Mouse (Mus musculus): Measurements from ENCODE around the gene Nup93. TPM values are rescaled to one million over a fixed set of nuclear protein-coding genes. Genes with fewer than 3 reads are reported as not detected.

The Nup93 gene
- polyA plus RNA-seq, 1 experiment, result 58.7 TPM

- no peak within 1 kb of the TSS for H3K4me3 ChIP-seq (ENCODE audit: insufficient read depth, poor library complexity, severe bottlenecking)
- no peak for TF ChIP-seq MYOD1 (IDR thresholded peaks at IDR 0.05; ENCODE audit: control insufficient read depth, insufficient read length, low read depth)
Measured at GRCm38 (mm10) chr8:94328932-94329728, 114.8 kb downstream of the Nup93 start, which contains the start of gene Slc12a3. Gene Slc12a3, plus strand, starts transcription at chr8:94329201.

GRCm38 (mm10) chr8:94330733-94331132, 116.4 kb downstream of the Nup93 start:
- Histone ChIP-seq H3K36me3 (ENCODE audit: control insufficient read depth, insufficient read depth) (no peaks in the 10 kb centered on the region), H3K27me3 (ENCODE audit: control insufficient read depth, insufficient read depth, insufficient read length) (peaks cover 10% of the 10 kb centered on the region)
- TF ChIP-seq CTCF (IDR thresholded peaks at IDR 0.05; ENCODE audit: control insufficient read depth, insufficient read depth, insufficient read length) (peak; percentile 41), MYOG (IDR thresholded peaks at IDR 0.05; ENCODE audit: control insufficient read depth, extremely low read depth, insufficient read length) (no peak)

More at GRCm38 (mm10) chr8:94328932-94329728, 114.8 kb downstream of the Nup93 start, which contains the start of gene Slc12a3:
- no peaks in the 10 kb centered on the region for H3K36me3 ChIP-seq (ENCODE audit: control insufficient read depth, insufficient read depth)
- H3K27me3 ChIP-seq (ENCODE audit: control insufficient read depth, insufficient read depth, insufficient read length), result peaks cover 10% of the 10 kb centered on the region
- H3K79me2 ChIP-seq (ENCODE audit: control insufficient read depth, insufficient read depth), result no peaks in the 10 kb centered on the region
- no peak within 1 kb of the TSS for H3ac ChIP-seq (ENCODE audit: control insufficient read depth, insufficient read length, low read depth)
- H3K79me3 ChIP-seq (ENCODE audit: low read depth), result no peaks in the 10 kb centered on the region

GRCm38 (mm10) chr8:94333345-94333744, 119.0 kb downstream of the Nup93 start:
- TF ChIP-seq MYOG (IDR thresholded peaks at IDR 0.05; ENCODE audit: control insufficient read depth, extremely low read depth, insufficient read length) (no peak), CEBPB (IDR thresholded peaks at IDR 0.05; ENCODE audit: low read depth) (no peak), CTCF (IDR thresholded peaks at IDR 0.05; ENCODE audit: control insufficient read depth, insufficient read depth, insufficient read length) (peak; percentile 56), MYOD1 (IDR thresholded peaks at IDR 0.05; ENCODE audit: control insufficient read depth, insufficient read length, low read depth) (no peak)
- no peaks in the 10 kb centered on the region for H3K79me3 ChIP-seq (ENCODE audit: low read depth)
- H3ac ChIP-seq (ENCODE audit: control insufficient read depth, insufficient read length, low read depth), result no peak overlapping the region
- no peaks in the 10 kb centered on the region for H3K36me3 ChIP-seq (ENCODE audit: control insufficient read depth, insufficient read depth)
- H3K79me2 ChIP-seq (ENCODE audit: control insufficient read depth, insufficient read depth), result no peaks in the 10 kb centered on the region
- peaks cover 19% of the 10 kb centered on the region for H3K27me3 ChIP-seq (ENCODE audit: control insufficient read depth, insufficient read depth, insufficient read length)
- H3K4me3 ChIP-seq (ENCODE audit: insufficient read depth, poor library complexity, severe bottlenecking), result no peak overlapping the region

More at GRCm38 (mm10) chr8:94330733-94331132, 116.4 kb downstream of the Nup93 start:
- H3K4me3 ChIP-seq (ENCODE audit: insufficient read depth, poor library complexity, severe bottlenecking), result no peak overlapping the region
- no peaks in the 10 kb centered on the region for H3K79me2 ChIP-seq (ENCODE audit: control insufficient read depth, insufficient read depth)
- H3K79me3 ChIP-seq (ENCODE audit: low read depth), result no peaks in the 10 kb centered on the region
- H3ac ChIP-seq (ENCODE audit: control insufficient read depth, insufficient read length, low read depth), result no peak overlapping the region

- H3K36me3 ChIP-seq (ENCODE audit: control insufficient read depth, insufficient read depth), result no peaks in the 10 kb centered on the region
- TF ChIP-seq MAX (IDR thresholded peaks at IDR 0.05) (no peak), FOSL1 (IDR thresholded peaks at IDR 0.05; ENCODE audit: insufficient read depth, low read length, poor library complexity, severe bottlenecking) (no peak), MYOD1 (IDR thresholded peaks at IDR 0.05; ENCODE audit: control insufficient read depth, insufficient read length, low read depth) (no peak), USF1 (IDR thresholded peaks at IDR 0.05; ENCODE audit: low read depth) (no peak), MYOG (IDR thresholded peaks at IDR 0.05; ENCODE audit: control insufficient read depth, extremely low read depth, insufficient read length) (no peak), CTCF (IDR thresholded peaks at IDR 0.05; ENCODE audit: control insufficient read depth, insufficient read depth, insufficient read length) (no peak), CEBPB (IDR thresholded peaks at IDR 0.05; ENCODE audit: low read depth) (no peak)
- no peak overlapping the region for H3K4me3 ChIP-seq (ENCODE audit: insufficient read depth, poor library complexity, severe bottlenecking)
- no peaks in the 10 kb centered on the region for H3K79me3 ChIP-seq (ENCODE audit: low read depth)
- H3K79me2 ChIP-seq (ENCODE audit: control insufficient read depth, insufficient read depth), result no peaks in the 10 kb centered on the region
- H3ac ChIP-seq (ENCODE audit: control insufficient read depth, insufficient read length, low read depth), result no peak overlapping the region
- peaks cover 27% of the 10 kb centered on the region for H3K27me3 ChIP-seq (ENCODE audit: control insufficient read depth, insufficient read depth, insufficient read length)
Measured at GRCm38 (mm10) chr8:94337559-94337958, 123.2 kb downstream of the Nup93 start.

GRCm38 (mm10) chr8:94340796-94341195, 126.4 kb downstream of the Nup93 start:
- Histone ChIP-seq H3K36me3 (ENCODE audit: control insufficient read depth, insufficient read depth) (no peaks in the 10 kb centered on the region), H3K79me2 (ENCODE audit: control insufficient read depth, insufficient read depth) (no peaks in the 10 kb centered on the region), H3K79me3 (ENCODE audit: low read depth) (no peaks in the 10 kb centered on the region), H3ac (ENCODE audit: control insufficient read depth, insufficient read length, low read depth) (no peak overlapping the region), H3K27me3 (ENCODE audit: control insufficient read depth, insufficient read depth, insufficient read length) (peaks cover 27% of the 10 kb centered on the region), H3K4me3 (ENCODE audit: insufficient read depth, poor library complexity, severe bottlenecking) (no peak overlapping the region)
- no peak for TF ChIP-seq CEBPB (IDR thresholded peaks at IDR 0.05; ENCODE audit: low read depth)
- TF ChIP-seq FOSL1 (IDR thresholded peaks at IDR 0.05; ENCODE audit: insufficient read depth, low read length, poor library complexity, severe bottlenecking), result no peak
- no peak for TF ChIP-seq MYOG (IDR thresholded peaks at IDR 0.05; ENCODE audit: control insufficient read depth, extremely low read depth, insufficient read length)
- no peak for TF ChIP-seq USF1 (IDR thresholded peaks at IDR 0.05; ENCODE audit: low read depth)
- no peak for TF ChIP-seq CTCF (IDR thresholded peaks at IDR 0.05; ENCODE audit: control insufficient read depth, insufficient read depth, insufficient read length)
- TF ChIP-seq MAX (IDR thresholded peaks at IDR 0.05), result no peak
- TF ChIP-seq MYOD1 (IDR thresholded peaks at IDR 0.05; ENCODE audit: control insufficient read depth, insufficient read length, low read depth), result no peak

GRCm38 (mm10) chr8:94342691-94343090, 128.3 kb downstream of the Nup93 start:
- Histone ChIP-seq H3ac (ENCODE audit: control insufficient read depth, insufficient read length, low read depth) (no peak overlapping the region), H3K27me3 (ENCODE audit: control insufficient read depth, insufficient read depth, insufficient read length) (peaks cover 22% of the 10 kb centered on the region), H3K4me3 (ENCODE audit: insufficient read depth, poor library complexity, severe bottlenecking) (no peak overlapping the region), H3K36me3 (ENCODE audit: control insufficient read depth, insufficient read depth) (no peaks in the 10 kb centered on the region), H3K79me2 (ENCODE audit: control insufficient read depth, insufficient read depth) (no peaks in the 10 kb centered on the region), H3K79me3 (ENCODE audit: low read depth) (no peaks in the 10 kb centered on the region)
- TF ChIP-seq CTCF (IDR thresholded peaks at IDR 0.05; ENCODE audit: control insufficient read depth, insufficient read depth, insufficient read length), result no peak
- TF ChIP-seq USF1 (IDR thresholded peaks at IDR 0.05; ENCODE audit: low read depth), result no peak
- no peak for TF ChIP-seq CEBPB (IDR thresholded peaks at IDR 0.05; ENCODE audit: low read depth)
- TF ChIP-seq MAX (IDR thresholded peaks at IDR 0.05), result no peak
- TF ChIP-seq MYOD1 (IDR thresholded peaks at IDR 0.05; ENCODE audit: control insufficient read depth, insufficient read length, low read depth), result no peak
